Mouse (Mus musculus): ENCODE measurements around the gene Pla1a.

- no peak for TF ChIP-seq GATA1 (IDR thresholded peaks at IDR 0.05; ENCODE audit: borderline replicate concordance, low read length)
- no peak for TF ChIP-seq FLI1 (IDR thresholded peaks at IDR 0.05; ENCODE audit: low read length)
Observed at GRCm38 (mm10) chr16:38363657-38364056, 69.3 kb downstream of the Pla1a start.
